Mouse (Mus musculus): ENCODE data around the gene Fbxo9. TPM values are rescaled to one million over a fixed set of nuclear protein-coding genes. Genes with fewer than 3 reads are reported as not detected.

Fbxo9 gene
- polyA plus RNA-seq, 1 experiment from 2014 or later: 66.6 TPM

- no peaks in the 10 kb centered on the region for H3K9me3 ChIP-seq (ENCODE audit: control insufficient read depth, low read length)
- H3K9ac ChIP-seq (replicated peaks; ENCODE audit: low read length): no peak overlapping the region
- H3K27me3 ChIP-seq (ENCODE audit: control insufficient read depth, insufficient read depth, low read length): no peaks in the 10 kb centered on the region
- H3K4me3 ChIP-seq (replicated peaks; ENCODE audit: low read depth, low read length): no peak overlapping the region
- 89% methylated on average over 4 of the region's 4 CpGs for WGBS
- DNase-seq (no peak), ATAC-seq (ENCODE audit: low FRiP score, low TSS enrichment) (no peak)
- H3K36me3 ChIP-seq (ENCODE audit: control insufficient read depth, insufficient read depth, low read length): 0 out of 2 replicates have a peak, but pooled peaks cover 3% of the 10 kb centered on the region
- peak overlapping the region; percentile 90; the same call in 1 of the 2 replicates for H3K4me2 ChIP-seq (ENCODE audit: low read length)
- H3K27ac ChIP-seq (replicated peaks; ENCODE audit: low read depth, low read length): no peak overlapping the region
- 0 out of 2 replicates have a peak, but pooled peaks cover 7% of the 10 kb centered on the region for H3K4me1 ChIP-seq (ENCODE audit: control insufficient read depth, insufficient read depth, low read length)
Measured at GRCm38 (mm10) chr9:78106821-78107220, 2.0 kb downstream of the Fbxo9 start.

DNA sequence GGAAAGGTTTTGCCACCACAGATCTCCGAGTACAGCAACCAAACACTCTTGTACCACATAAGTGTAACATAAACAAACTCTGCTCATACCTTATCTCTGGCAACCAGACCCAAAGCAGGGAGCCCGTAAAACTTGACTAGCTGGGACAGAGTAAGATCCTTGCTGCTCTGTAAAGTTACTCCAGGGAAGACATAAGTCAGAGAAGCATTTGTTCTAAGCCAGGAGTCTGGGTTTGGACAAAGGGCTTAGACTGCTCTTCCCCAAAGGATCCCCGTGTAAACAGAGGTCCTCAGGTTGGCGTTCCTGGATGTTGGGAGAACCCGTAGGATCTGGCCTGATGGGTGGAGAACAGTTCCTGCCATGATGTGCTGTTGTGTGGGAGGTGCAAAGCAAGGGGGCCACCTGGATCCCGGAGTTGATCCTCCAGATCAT is 3.3 kb downstream of the Fbxo9 start:
- Histone ChIP-seq H3K36me3 (ENCODE audit: control insufficient read depth, insufficient read depth, low read length) (peaks cover 10% of the 10 kb centered on the region), H3K27ac (replicated peaks; ENCODE audit: low read depth, low read length) (no peak overlapping the region), H3K27me3 (ENCODE audit: control insufficient read depth, insufficient read depth, low read length) (no peaks in the 10 kb centered on the region), H3K4me1 (ENCODE audit: control insufficient read depth, insufficient read depth, low read length) (0 out of 2 replicates have a peak, but pooled peaks cover 7% of the 10 kb centered on the region), H3K4me3 (replicated peaks; ENCODE audit: low read depth, low read length) (no peak overlapping the region), H3K9ac (replicated peaks; ENCODE audit: low read length) (no peak overlapping the region), H3K9me3 (ENCODE audit: control insufficient read depth, low read length) (no peaks in the 10 kb centered on the region), H3K4me2 (ENCODE audit: low read length) (no peak overlapping the region)
- DNase-seq: no peak
- ATAC-seq (ENCODE audit: low FRiP score, low TSS enrichment): no peak
- 87% methylated on average over 6 of the region's 6 CpGs for WGBS

- no peak for DNase-seq
- no peak overlapping the region for H3K9ac ChIP-seq (replicated peaks; ENCODE audit: low read length)
Measured at GRCm38 (mm10) chr9:78104973-78105372, 3.9 kb downstream of the Fbxo9 start.

GRCm38 (mm10) chr9:78103965-78104560 is 4.8 kb downstream of the Fbxo9 start:
- H3K4me2 ChIP-seq (ENCODE audit: low read length): no peak overlapping the region
- WGBS: 89% methylated on average over 8 of the region's 8 CpGs
- ATAC-seq (ENCODE audit: low FRiP score, low TSS enrichment): no peak

More at GRCm38 (mm10) chr9:78104973-78105372, 3.9 kb downstream of the Fbxo9 start:
- no peaks in the 10 kb centered on the region for H3K27me3 ChIP-seq (ENCODE audit: control insufficient read depth, insufficient read depth, low read length)
- H3K27ac ChIP-seq (replicated peaks; ENCODE audit: low read depth, low read length): no peak overlapping the region
- H3K36me3 ChIP-seq (ENCODE audit: control insufficient read depth, insufficient read depth, low read length): peaks cover 15% of the 10 kb centered on the region
- 95% methylated on average over 6 of the region's 6 CpGs for WGBS
- H3K4me1 ChIP-seq (ENCODE audit: control insufficient read depth, insufficient read depth, low read length): 0 out of 2 replicates have a peak, but pooled peaks cover 7% of the 10 kb centered on the region
- no peaks in the 10 kb centered on the region for H3K9me3 ChIP-seq (ENCODE audit: control insufficient read depth, low read length)
- H3K4me2 ChIP-seq (ENCODE audit: low read length): no peak overlapping the region
- ATAC-seq (ENCODE audit: low FRiP score, low TSS enrichment): no peak
- H3K4me3 ChIP-seq (replicated peaks; ENCODE audit: low read depth, low read length): no peak overlapping the region

GRCm38 (mm10) chr9:78101431-78101830 is 7.4 kb downstream of the Fbxo9 start:
- Histone ChIP-seq H3K27me3 (ENCODE audit: control insufficient read depth, insufficient read depth, low read length) (no peaks in the 10 kb centered on the region), H3K9me3 (ENCODE audit: control insufficient read depth, low read length) (no peaks in the 10 kb centered on the region), H3K4me1 (ENCODE audit: control insufficient read depth, insufficient read depth, low read length) (no peaks in the 10 kb centered on the region), H3K36me3 (ENCODE audit: control insufficient read depth, insufficient read depth, low read length) (peaks cover 44% of the 10 kb centered on the region), H3K9ac (replicated peaks; ENCODE audit: low read length) (no peak overlapping the region), H3K27ac (replicated peaks; ENCODE audit: low read depth, low read length) (no peak overlapping the region), H3K4me2 (ENCODE audit: low read length) (no peak overlapping the region), H3K4me3 (replicated peaks; ENCODE audit: low read depth, low read length) (no peak overlapping the region)
- ATAC-seq (ENCODE audit: low FRiP score, low TSS enrichment): no peak
- DNase-seq: no peak
- 90% methylated on average over 4 of the region's 4 CpGs for WGBS

More at GRCm38 (mm10) chr9:78103965-78104560, 4.8 kb downstream of the Fbxo9 start:
- Histone ChIP-seq H3K9ac (replicated peaks; ENCODE audit: low read length) (no peak overlapping the region), H3K4me1 (ENCODE audit: control insufficient read depth, insufficient read depth, low read length) (0 out of 2 replicates have a peak, but pooled peaks cover 7% of the 10 kb centered on the region), H3K36me3 (ENCODE audit: control insufficient read depth, insufficient read depth, low read length) (peaks cover 21% of the 10 kb centered on the region), H3K27ac (replicated peaks; ENCODE audit: low read depth, low read length) (no peak overlapping the region), H3K27me3 (ENCODE audit: control insufficient read depth, insufficient read depth, low read length) (no peaks in the 10 kb centered on the region), H3K9me3 (ENCODE audit: control insufficient read depth, low read length) (no peaks in the 10 kb centered on the region), H3K4me3 (replicated peaks; ENCODE audit: low read depth, low read length) (no peak overlapping the region)
- no peak for DNase-seq

DNA sequence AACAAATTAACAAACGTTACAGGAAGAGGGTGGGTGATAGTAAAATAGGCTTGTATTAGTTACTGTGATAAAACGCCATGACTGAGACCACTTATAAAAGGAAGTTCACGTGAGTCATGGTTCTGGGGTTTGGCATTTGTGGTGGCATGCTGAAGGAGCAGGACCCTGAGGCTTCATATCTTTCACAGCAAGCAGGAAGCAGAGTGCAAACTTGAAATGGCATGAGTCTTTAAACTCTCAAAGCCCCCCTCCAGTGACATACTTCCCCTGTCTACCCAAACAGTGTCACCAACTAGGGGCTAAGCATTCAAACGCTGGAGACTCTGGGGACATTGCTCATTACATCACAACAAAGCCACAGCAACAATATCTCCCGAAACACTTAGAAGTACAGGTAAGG is 7.9 kb downstream of the Fbxo9 start:
- Histone ChIP-seq H3K4me1 (ENCODE audit: control insufficient read depth, insufficient read depth, low read length) (no peaks in the 10 kb centered on the region), H3K27me3 (ENCODE audit: control insufficient read depth, insufficient read depth, low read length) (no peaks in the 10 kb centered on the region), H3K36me3 (ENCODE audit: control insufficient read depth, insufficient read depth, low read length) (peaks cover 47% of the 10 kb centered on the region), H3K4me3 (replicated peaks; ENCODE audit: low read depth, low read length) (no peak overlapping the region), H3K9ac (replicated peaks; ENCODE audit: low read length) (no peak overlapping the region), H3K4me2 (ENCODE audit: low read length) (no peak overlapping the region), H3K9me3 (ENCODE audit: control insufficient read depth, low read length) (no peaks in the 10 kb centered on the region), H3K27ac (replicated peaks; ENCODE audit: low read depth, low read length) (no peak overlapping the region)
- ATAC-seq (ENCODE audit: low FRiP score, low TSS enrichment): no peak
- no peak for DNase-seq
- WGBS: 90% methylated on average over 5 of the region's 5 CpGs

DNA sequence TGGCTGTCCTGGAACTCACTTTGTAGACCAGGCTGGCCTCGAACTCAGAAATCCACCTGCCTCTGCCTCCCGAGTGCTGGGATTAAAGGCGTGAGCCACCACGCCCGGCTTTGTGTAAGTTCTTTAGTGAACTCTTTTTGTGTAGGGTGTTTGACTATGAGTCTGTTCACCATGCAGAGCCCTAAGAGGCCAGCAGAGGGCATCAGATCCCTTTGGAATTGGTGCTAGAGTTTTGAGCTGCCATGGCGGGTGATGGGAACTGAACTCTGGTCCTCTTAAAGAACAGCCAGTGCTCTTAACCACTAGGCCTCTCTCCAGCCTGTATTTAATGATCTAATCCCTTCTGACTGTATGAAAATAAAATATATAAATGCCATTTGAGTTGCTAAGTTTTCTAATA is 12.5 kb downstream of the Fbxo9 start:
- H3K9ac ChIP-seq (replicated peaks; ENCODE audit: low read length): no peak overlapping the region
- H3K27ac ChIP-seq (replicated peaks; ENCODE audit: low read depth, low read length): no peak overlapping the region
- H3K4me2 ChIP-seq (ENCODE audit: low read length): no peak overlapping the region
- H3K4me3 ChIP-seq (replicated peaks; ENCODE audit: low read depth, low read length): no peak overlapping the region
- 96% methylated on average over 6 of the region's 6 CpGs for WGBS
- no peak for DNase-seq
- no peak for ATAC-seq (ENCODE audit: low FRiP score, low TSS enrichment)
- peaks cover 76% of the 10 kb centered on the region for H3K36me3 ChIP-seq (ENCODE audit: control insufficient read depth, insufficient read depth, low read length)
- no peaks in the 10 kb centered on the region for H3K4me1 ChIP-seq (ENCODE audit: control insufficient read depth, insufficient read depth, low read length)
- no peaks in the 10 kb centered on the region for H3K9me3 ChIP-seq (ENCODE audit: control insufficient read depth, low read length)
- H3K27me3 ChIP-seq (ENCODE audit: control insufficient read depth, insufficient read depth, low read length): no peaks in the 10 kb centered on the region

DNA sequence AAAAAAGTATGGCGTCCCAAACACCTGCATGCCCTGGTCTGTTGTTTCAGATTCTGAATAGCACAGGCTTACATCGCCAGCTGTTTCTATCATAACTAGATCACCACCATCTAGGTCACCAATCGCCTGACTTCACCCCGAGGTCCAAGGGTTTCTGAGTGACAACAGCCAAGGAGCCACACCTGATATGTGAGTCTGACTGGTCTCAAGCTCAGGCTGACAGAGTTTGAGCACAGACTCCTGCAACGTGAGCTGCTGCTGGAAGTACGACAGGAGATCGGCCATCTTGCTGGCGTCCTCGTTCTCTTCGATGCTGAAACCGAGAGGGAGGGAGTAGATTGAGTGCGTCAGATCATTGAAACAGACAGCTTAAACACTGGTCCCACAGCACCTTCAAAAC is 13.2 kb downstream of the Fbxo9 start:
- no peak overlapping the region for H3K9ac ChIP-seq (replicated peaks; ENCODE audit: low read length)
- no peaks in the 10 kb centered on the region for H3K4me1 ChIP-seq (ENCODE audit: control insufficient read depth, insufficient read depth, low read length)
- H3K27ac ChIP-seq (replicated peaks; ENCODE audit: low read depth, low read length): no peak overlapping the region
- peaks cover 70% of the 10 kb centered on the region for H3K36me3 ChIP-seq (ENCODE audit: control insufficient read depth, insufficient read depth, low read length)
- H3K27me3 ChIP-seq (ENCODE audit: control insufficient read depth, insufficient read depth, low read length): no peaks in the 10 kb centered on the region
- DNase-seq (no peak), ATAC-seq (ENCODE audit: low FRiP score, low TSS enrichment) (no peak)
- H3K4me3 ChIP-seq (replicated peaks; ENCODE audit: low read depth, low read length): no peak overlapping the region
- H3K4me2 ChIP-seq (ENCODE audit: low read length): no peak overlapping the region
- H3K9me3 ChIP-seq (ENCODE audit: control insufficient read depth, low read length): no peaks in the 10 kb centered on the region
- 95% methylated on average over 12 of the region's 12 CpGs for WGBS

- H3K9me3 ChIP-seq (ENCODE audit: control insufficient read depth, low read length): no peaks in the 10 kb centered on the region
- H3K9ac ChIP-seq (replicated peaks; ENCODE audit: low read length): no peak overlapping the region
- ATAC-seq (ENCODE audit: low FRiP score, low TSS enrichment) (no peak), DNase-seq (no peak)
- no peaks in the 10 kb centered on the region for H3K27me3 ChIP-seq (ENCODE audit: control insufficient read depth, insufficient read depth, low read length)
- peaks cover 44% of the 10 kb centered on the region for H3K36me3 ChIP-seq (ENCODE audit: control insufficient read depth, insufficient read depth, low read length)
- H3K4me3 ChIP-seq (replicated peaks; ENCODE audit: low read depth, low read length): no peak overlapping the region
- no peak overlapping the region for H3K27ac ChIP-seq (replicated peaks; ENCODE audit: low read depth, low read length)
- 87% methylated on average over 3 of the region's 3 CpGs for WGBS
- H3K4me2 ChIP-seq (ENCODE audit: low read length): no peak overlapping the region
- H3K4me1 ChIP-seq (ENCODE audit: control insufficient read depth, insufficient read depth, low read length): no peaks in the 10 kb centered on the region
Measured at GRCm38 (mm10) chr9:78090596-78090995, 18.3 kb downstream of the Fbxo9 start.

Measured in midbrain, embryonic 14.5 days (tissue).